Mouse (Mus musculus) erythroblast, embryonic 14.5 days (primary cell): ENCODE results near the gene Gas6.

Source experiments
- GATA1 ChIP-seq: IDR thresholded peaks from 2 replicates; pipeline ENCODE4 v1.6.1; 2012; ENCODE audit warnings: low read length, inconsistent platforms, mixed read lengths
- TAL1 ChIP-seq: IDR thresholded peaks from 3 replicates; pipeline ENCODE4 v1.6.1; 2012; ENCODE audit warnings: low read length, inconsistent platforms, mixed read lengths

GRCm38 (mm10) chr8:13519503-13519902 is 25.2 kb upstream of the Gas6 start:
- no peak for TF ChIP-seq GATA1
- no peak for TF ChIP-seq TAL1
